Mouse (Mus musculus): Measurements from ENCODE around the gene Pomc. TPM values are rescaled to one million over a fixed set of nuclear protein-coding genes. Genes with fewer than 3 reads are reported as not detected.

The Pomc gene
- total and polyA plus RNA-seq, 3 experiments, result not detected

- Histone ChIP-seq H3K79me2 (ENCODE audit: control insufficient read depth, insufficient read depth, low read length, poor library complexity) (no peaks in the 10 kb centered on the region), H3K9ac (ENCODE audit: control insufficient read depth, low read depth, low read length, poor library complexity, severe bottlenecking) (no peak overlapping the region), H3K27me3 (ENCODE audit: control insufficient read depth in 1 of 2, insufficient read depth in 2 of 2, low read length in 2 of 2) (no peaks in the 10 kb centered on the region; a peak in 1 of 4 replicates), H3K27ac (ENCODE audit: control insufficient read depth, low read depth, low read length) (no peak overlapping the region), H3K36me3 (ENCODE audit: control insufficient read depth in 1 of 2, insufficient read depth in 2 of 2, low read length in 2 of 2) (no peaks in the 10 kb centered on the region), H3K4me3 (ENCODE audit: control insufficient read depth in 1 of 2, insufficient read depth in 1 of 2, low read depth in 2 of 2, low read length in 2 of 2) (no peak overlapping the region), H3K4me1 (ENCODE audit: control insufficient read depth in 1 of 2, insufficient read depth in 2 of 2, low read length in 2 of 2) (no peaks in the 10 kb centered on the region), H3K9me3 (replicated peaks; ENCODE audit: insufficient read depth, low read length) (no peaks in the 10 kb centered on the region)
- no peak for TF ChIP-seq ZC3H11A (IDR thresholded peaks at IDR 0.05; ENCODE audit: low read depth, low read length)
- no peak for TF ChIP-seq BHLHE40 (IDR thresholded peaks at IDR 0.05; ENCODE audit: borderline replicate concordance, low read depth, low read length)
- TF ChIP-seq MAZ (IDR thresholded peaks at IDR 0.05; ENCODE audit: low read depth, low read length), result no peak
- no peak for TF ChIP-seq JUND (IDR thresholded peaks at IDR 0.05; ENCODE audit: low read depth, low read length)
- no peak for TF ChIP-seq CTCF (IDR thresholded peaks at IDR 0.05 in 2 of 3, conservative IDR thresholded peaks at IDR 0.05 in 1 of 3; ENCODE audit: control insufficient read depth in 1 of 3, insufficient read depth in 1 of 3, low read depth in 2 of 3, low read length in 3 of 3, poor library complexity in 1 of 3, severe bottlenecking in 1 of 3)
- TF ChIP-seq ZKSCAN1 (IDR thresholded peaks at IDR 0.05; ENCODE audit: low read depth, low read length), result no peak
- no peak for TF ChIP-seq MAFK (IDR thresholded peaks at IDR 0.05; ENCODE audit: borderline replicate concordance, low read depth, low read length)
- no peak for TF ChIP-seq ELF1 (IDR thresholded peaks at IDR 0.05; ENCODE audit: low read depth, low read length)
- TF ChIP-seq POLR2A (IDR thresholded peaks at IDR 0.05; ENCODE audit: control insufficient read depth in 1 of 2, insufficient read depth in 1 of 2, low read depth in 1 of 2, low read length in 2 of 2, poor library complexity in 1 of 2), result no peak
- TF ChIP-seq USF2 (IDR thresholded peaks at IDR 0.05; ENCODE audit: borderline replicate concordance in 1 of 2, insufficient read depth in 1 of 2, low read depth in 1 of 2, low read length in 2 of 2), result no peak
- TF ChIP-seq ETS1 (IDR thresholded peaks at IDR 0.05; ENCODE audit: low read depth, low read length), result no peak
- TF ChIP-seq MYC (IDR thresholded peaks at IDR 0.05; ENCODE audit: low read depth, low read length), result no peak
- no peak for DNase-seq (ENCODE audit: low read depth, low spot score)
These were observed 36.2 kb upstream of the Pomc start for GRCm38 (mm10) chr12:3918577-3918976.

GRCm38 (mm10) chr12:3919423-3919822, 35.3 kb upstream of the Pomc start:
- no peak for DNase-seq (ENCODE audit: low read depth, low spot score)

More at GRCm38 (mm10) chr12:3919423-3919822, 35.3 kb upstream of the Pomc start:
- H3K27me3 ChIP-seq (ENCODE audit: control insufficient read depth in 1 of 2, insufficient read depth in 2 of 2, low read length in 2 of 2), result no peaks in the 10 kb centered on the region; a peak in 1 of 4 replicates
- H3K27ac ChIP-seq (ENCODE audit: control insufficient read depth, low read depth, low read length), result no peak overlapping the region
- H3K79me2 ChIP-seq (ENCODE audit: control insufficient read depth, insufficient read depth, low read length, poor library complexity), result no peaks in the 10 kb centered on the region
- H3K36me3 ChIP-seq (ENCODE audit: control insufficient read depth in 1 of 2, insufficient read depth in 2 of 2, low read length in 2 of 2), result no peaks in the 10 kb centered on the region
- H3K4me3 ChIP-seq (ENCODE audit: control insufficient read depth in 1 of 2, insufficient read depth in 1 of 2, low read depth in 2 of 2, low read length in 2 of 2), result no peak overlapping the region
- no peak overlapping the region for H3K9ac ChIP-seq (ENCODE audit: control insufficient read depth, low read depth, low read length, poor library complexity, severe bottlenecking)
- no peaks in the 10 kb centered on the region for H3K4me1 ChIP-seq (ENCODE audit: control insufficient read depth in 1 of 2, insufficient read depth in 2 of 2, low read length in 2 of 2)
- H3K9me3 ChIP-seq (replicated peaks; ENCODE audit: insufficient read depth, low read length), result no peaks in the 10 kb centered on the region
- TF ChIP-seq MAZ (IDR thresholded peaks at IDR 0.05; ENCODE audit: low read depth, low read length), result no peak
- no peak for TF ChIP-seq NRF1 (IDR thresholded peaks at IDR 0.05; ENCODE audit: insufficient read depth, low read depth, low read length, poor library complexity, severe bottlenecking)
- no peak for TF ChIP-seq USF2 (IDR thresholded peaks at IDR 0.05; ENCODE audit: borderline replicate concordance in 1 of 2, insufficient read depth in 1 of 2, low read depth in 1 of 2, low read length in 2 of 2)
- TF ChIP-seq CHD2 (IDR thresholded peaks at IDR 0.05; ENCODE audit: low read length), result no peak
- no peak for TF ChIP-seq MXI1 (IDR thresholded peaks at IDR 0.05; ENCODE audit: low read depth, low read length)
- no peak for TF ChIP-seq HCFC1 (IDR thresholded peaks at IDR 0.05; ENCODE audit: low read depth, low read length)
- TF ChIP-seq POLR2A (IDR thresholded peaks at IDR 0.05; ENCODE audit: control insufficient read depth in 1 of 2, insufficient read depth in 1 of 2, low read depth in 1 of 2, low read length in 2 of 2, poor library complexity in 1 of 2), result no peak
- no peak for TF ChIP-seq GABPA (IDR thresholded peaks at IDR 0.05; ENCODE audit: low read depth, low read length)
- no peak for TF ChIP-seq CHD1 (IDR thresholded peaks at IDR 0.05; ENCODE audit: low read depth, low read length)
- no peak for TF ChIP-seq MYB (IDR thresholded peaks at IDR 0.05; ENCODE audit: low read depth, low read length)
- no peak for TF ChIP-seq ELF1 (IDR thresholded peaks at IDR 0.05; ENCODE audit: low read depth, low read length)
- TF ChIP-seq ZKSCAN1 (IDR thresholded peaks at IDR 0.05; ENCODE audit: low read depth, low read length), result no peak
- TF ChIP-seq TCF12 (IDR thresholded peaks at IDR 0.05; ENCODE audit: low read depth, low read length), result no peak
- no peak for TF ChIP-seq NELFE (IDR thresholded peaks at IDR 0.05; ENCODE audit: low read depth, low read length)
- no peak for TF ChIP-seq ZC3H11A (IDR thresholded peaks at IDR 0.05; ENCODE audit: low read depth, low read length)
- no peak for TF ChIP-seq SIN3A (IDR thresholded peaks at IDR 0.05; ENCODE audit: low read length)
